Mouse (Mus musculus): ENCODE results near the gene Pcbp3.

GRCm38 (mm10) chr10:76764927-76765326, 196.8 kb downstream of the Pcbp3 start:
- TF ChIP-seq GATA1 (IDR thresholded peaks at IDR 0.05; ENCODE audit: low read length) (no peak), TAL1 (IDR thresholded peaks at IDR 0.05; ENCODE audit: low read length) (no peak)

All from erythroblast, embryonic 14.5 days (primary cell).